Mouse (Mus musculus): ENCODE measurements at regions not wholly inside any gene's neighbourhood (a gene's known extent, or its start where the extent isn't known, plus 50 kb on each side); places are given as distances from the start of the nearest gene placed in this dataset.

GRCm38 (mm10) chr7:40536601-40537000 lies 361.5 kb upstream of the Vstm2b start:
- H3K4me3 ChIP-seq (ENCODE audit: control insufficient read depth in 1 of 2, insufficient read depth in 1 of 2, low read depth in 1 of 2, low read length in 2 of 2) = no peak overlapping the region
- H3K27me3 ChIP-seq (ENCODE audit: control insufficient read depth, insufficient read depth, low read length) = no peaks in the 10 kb centered on the region
- H3K4me2 ChIP-seq (ENCODE audit: low read length) = no peak overlapping the region
- no peak overlapping the region for H3K9ac ChIP-seq (ENCODE audit: low read length)
- no peaks in the 10 kb centered on the region for H3K4me1 ChIP-seq (ENCODE audit: control insufficient read depth in 2 of 2, insufficient read depth in 2 of 2, low read length in 2 of 2)
- 55% methylated on average over 3 of the region's 3 CpGs for WGBS
- H3K27ac ChIP-seq (replicated peaks in 1 of 2; ENCODE audit: control insufficient read depth in 1 of 2, insufficient read depth in 1 of 2, low read depth in 2 of 2, low read length in 2 of 2) = no peak overlapping the region
- no peaks in the 10 kb centered on the region for H3K36me3 ChIP-seq (ENCODE audit: control insufficient read depth, insufficient read depth, low read length)
- ATAC-seq (ENCODE audit: insufficient number of reproducible peaks, insufficient read depth, low FRiP score, low read depth) = no peak
- H3K9me3 ChIP-seq (ENCODE audit: control insufficient read depth, low read length) = no peaks in the 10 kb centered on the region

GRCm38 (mm10) chr7:40537621-40538020 lies 360.5 kb upstream of the Vstm2b start:
- Histone ChIP-seq H3K9ac (ENCODE audit: low read length) (no peak overlapping the region), H3K4me3 (ENCODE audit: control insufficient read depth in 1 of 2, insufficient read depth in 1 of 2, low read depth in 1 of 2, low read length in 2 of 2) (no peak overlapping the region), H3K4me1 (ENCODE audit: control insufficient read depth in 2 of 2, insufficient read depth in 2 of 2, low read length in 2 of 2) (no peaks in the 10 kb centered on the region), H3K36me3 (ENCODE audit: control insufficient read depth, insufficient read depth, low read length) (no peaks in the 10 kb centered on the region), H3K4me2 (ENCODE audit: low read length) (no peak overlapping the region), H3K27me3 (ENCODE audit: control insufficient read depth, insufficient read depth, low read length) (no peaks in the 10 kb centered on the region), H3K9me3 (ENCODE audit: control insufficient read depth, low read length) (no peaks in the 10 kb centered on the region), H3K27ac (replicated peaks in 1 of 2; ENCODE audit: control insufficient read depth in 1 of 2, insufficient read depth in 1 of 2, low read depth in 2 of 2, low read length in 2 of 2) (no peak overlapping the region)
- WGBS = 82% methylated on average over 3 of the region's 3 CpGs
- ATAC-seq (ENCODE audit: insufficient number of reproducible peaks, insufficient read depth, low FRiP score, low read depth) = no peak

- ATAC-seq (ENCODE audit: insufficient number of reproducible peaks, insufficient read depth, low FRiP score, low read depth) = no peak
- Histone ChIP-seq H3K27ac (replicated peaks in 1 of 2; ENCODE audit: control insufficient read depth in 1 of 2, insufficient read depth in 1 of 2, low read depth in 2 of 2, low read length in 2 of 2) (no peak overlapping the region), H3K9ac (ENCODE audit: low read length) (no peak overlapping the region), H3K36me3 (ENCODE audit: control insufficient read depth, insufficient read depth, low read length) (no peaks in the 10 kb centered on the region), H3K4me1 (ENCODE audit: control insufficient read depth in 2 of 2, insufficient read depth in 2 of 2, low read length in 2 of 2) (no peaks in the 10 kb centered on the region), H3K27me3 (ENCODE audit: control insufficient read depth, insufficient read depth, low read length) (no peaks in the 10 kb centered on the region), H3K4me2 (ENCODE audit: low read length) (no peak overlapping the region), H3K4me3 (ENCODE audit: control insufficient read depth in 1 of 2, insufficient read depth in 1 of 2, low read depth in 1 of 2, low read length in 2 of 2) (no peak overlapping the region), H3K9me3 (ENCODE audit: control insufficient read depth, low read length) (no peaks in the 10 kb centered on the region)
- WGBS = 60% methylated on average over 5 of the region's 5 CpGs
These were observed 358.3 kb upstream of the Vstm2b start for GRCm38 (mm10) chr7:40539789-40540188.

GRCm38 (mm10) chr7:40541283-40541682 lies 356.8 kb upstream of the Vstm2b start:
- no peak for ATAC-seq (ENCODE audit: insufficient number of reproducible peaks, insufficient read depth, low FRiP score, low read depth)

GRCm38 (mm10) chr7:40563447-40564118 lies 334.5 kb upstream of the Vstm2b start:
- Histone ChIP-seq H3K9me3 (ENCODE audit: control insufficient read depth, low read length) (no peaks in the 10 kb centered on the region), H3K4me2 (ENCODE audit: low read length) (no peak overlapping the region), H3K4me3 (ENCODE audit: control insufficient read depth in 1 of 2, insufficient read depth in 1 of 2, low read depth in 1 of 2, low read length in 2 of 2) (no peak overlapping the region), H3K4me1 (ENCODE audit: control insufficient read depth in 2 of 2, insufficient read depth in 2 of 2, low read length in 2 of 2) (no peaks in the 10 kb centered on the region), H3K36me3 (ENCODE audit: control insufficient read depth, insufficient read depth, low read length) (no peaks in the 10 kb centered on the region), H3K9ac (ENCODE audit: low read length) (no peak overlapping the region), H3K27me3 (ENCODE audit: control insufficient read depth, insufficient read depth, low read length) (no peaks in the 10 kb centered on the region), H3K27ac (replicated peaks in 1 of 2; ENCODE audit: control insufficient read depth in 1 of 2, insufficient read depth in 1 of 2, low read depth in 2 of 2, low read length in 2 of 2) (no peak overlapping the region)
- ATAC-seq (ENCODE audit: insufficient number of reproducible peaks, insufficient read depth, low FRiP score, low read depth) = no peak; the same call in 1 of the 2 replicates
- WGBS = 72% methylated on average over 10 of the region's 10 CpGs

More at GRCm38 (mm10) chr7:40541283-40541682, 356.8 kb upstream of the Vstm2b start:
- no peak overlapping the region for H3K27ac ChIP-seq (replicated peaks in 1 of 2; ENCODE audit: control insufficient read depth in 1 of 2, insufficient read depth in 1 of 2, low read depth in 2 of 2, low read length in 2 of 2)
- no peaks in the 10 kb centered on the region for H3K27me3 ChIP-seq (ENCODE audit: control insufficient read depth, insufficient read depth, low read length)
- no peaks in the 10 kb centered on the region for H3K36me3 ChIP-seq (ENCODE audit: control insufficient read depth, insufficient read depth, low read length)
- H3K9ac ChIP-seq (ENCODE audit: low read length) = no peak overlapping the region
- H3K4me3 ChIP-seq (ENCODE audit: control insufficient read depth in 1 of 2, insufficient read depth in 1 of 2, low read depth in 1 of 2, low read length in 2 of 2) = no peak overlapping the region
- no peaks in the 10 kb centered on the region for H3K9me3 ChIP-seq (ENCODE audit: control insufficient read depth, low read length)
- WGBS = 77% methylated on average over 4 of the region's 4 CpGs
- no peaks in the 10 kb centered on the region for H3K4me1 ChIP-seq (ENCODE audit: control insufficient read depth in 2 of 2, insufficient read depth in 2 of 2, low read length in 2 of 2)
- no peak overlapping the region for H3K4me2 ChIP-seq (ENCODE audit: low read length)

- H3K4me2 ChIP-seq (ENCODE audit: low read length) = no peak overlapping the region
- no peaks in the 10 kb centered on the region for H3K27me3 ChIP-seq (ENCODE audit: control insufficient read depth, insufficient read depth, low read length)
- H3K36me3 ChIP-seq (ENCODE audit: control insufficient read depth, insufficient read depth, low read length) = no peaks in the 10 kb centered on the region
- no peak for ATAC-seq (ENCODE audit: insufficient number of reproducible peaks, insufficient read depth, low FRiP score, low read depth)
- H3K9me3 ChIP-seq (ENCODE audit: control insufficient read depth, low read length) = no peaks in the 10 kb centered on the region
- H3K4me3 ChIP-seq (ENCODE audit: control insufficient read depth in 1 of 2, insufficient read depth in 1 of 2, low read depth in 1 of 2, low read length in 2 of 2) = no peak overlapping the region
- H3K4me1 ChIP-seq (ENCODE audit: control insufficient read depth in 2 of 2, insufficient read depth in 2 of 2, low read length in 2 of 2) = no peaks in the 10 kb centered on the region
- 87% methylated on average over 4 of the region's 4 CpGs for WGBS
- H3K27ac ChIP-seq (replicated peaks in 1 of 2; ENCODE audit: control insufficient read depth in 1 of 2, insufficient read depth in 1 of 2, low read depth in 2 of 2, low read length in 2 of 2) = no peak overlapping the region
- no peak overlapping the region for H3K9ac ChIP-seq (ENCODE audit: low read length)
These were observed 322.2 kb upstream of the Vstm2b start for GRCm38 (mm10) chr7:40575971-40576370.

GRCm38 (mm10) chr7:40577365-40577764 lies 320.8 kb upstream of the Vstm2b start:
- Histone ChIP-seq H3K27ac (replicated peaks in 1 of 2; ENCODE audit: control insufficient read depth in 1 of 2, insufficient read depth in 1 of 2, low read depth in 2 of 2, low read length in 2 of 2) (no peak overlapping the region), H3K4me3 (ENCODE audit: control insufficient read depth in 1 of 2, insufficient read depth in 1 of 2, low read depth in 1 of 2, low read length in 2 of 2) (no peak overlapping the region), H3K4me2 (ENCODE audit: low read length) (no peak overlapping the region), H3K9ac (ENCODE audit: low read length) (no peak overlapping the region), H3K27me3 (ENCODE audit: control insufficient read depth, insufficient read depth, low read length) (no peaks in the 10 kb centered on the region), H3K36me3 (ENCODE audit: control insufficient read depth, insufficient read depth, low read length) (no peaks in the 10 kb centered on the region), H3K4me1 (ENCODE audit: control insufficient read depth in 2 of 2, insufficient read depth in 2 of 2, low read length in 2 of 2) (no peaks in the 10 kb centered on the region), H3K9me3 (ENCODE audit: control insufficient read depth, low read length) (no peaks in the 10 kb centered on the region)
- WGBS = 52% methylated on average over 4 of the region's 4 CpGs
- ATAC-seq (ENCODE audit: insufficient number of reproducible peaks, insufficient read depth, low FRiP score, low read depth) = no peak

GRCm38 (mm10) chr7:40620761-40621160 lies 277.4 kb upstream of the Vstm2b start:
- Histone ChIP-seq H3K9ac (ENCODE audit: low read length) (no peak overlapping the region), H3K4me2 (ENCODE audit: low read length) (no peak overlapping the region), H3K4me1 (ENCODE audit: control insufficient read depth in 2 of 2, insufficient read depth in 2 of 2, low read length in 2 of 2) (peaks cover 0 to 3% of the 10 kb centered on the region in 2 experiments; a peak in 1 of 4 replicates), H3K27me3 (ENCODE audit: control insufficient read depth, insufficient read depth, low read length) (no peaks in the 10 kb centered on the region), H3K4me3 (ENCODE audit: control insufficient read depth in 1 of 2, insufficient read depth in 1 of 2, low read depth in 1 of 2, low read length in 2 of 2) (no peak overlapping the region), H3K36me3 (ENCODE audit: control insufficient read depth, insufficient read depth, low read length) (no peaks in the 10 kb centered on the region), H3K9me3 (ENCODE audit: control insufficient read depth, low read length) (no peaks in the 10 kb centered on the region), H3K27ac (replicated peaks in 1 of 2; ENCODE audit: control insufficient read depth in 1 of 2, insufficient read depth in 1 of 2, low read depth in 2 of 2, low read length in 2 of 2) (no peak overlapping the region)
- WGBS = 58% methylated on average over 3 of the region's 3 CpGs
- ATAC-seq (ENCODE audit: insufficient number of reproducible peaks, insufficient read depth, low FRiP score, low read depth) = no peak
